Mouse (Mus musculus) neural tube, embryonic 15.5 days (tissue): ENCODE results near the gene Clec2l. TPM values are rescaled to one million over a fixed set of nuclear protein-coding genes. Genes with fewer than 3 reads are reported as not detected.
"Not testable (repeated sequence)": the region's sequence is repeated elsewhere in the genome, so short reads cannot be mapped to it uniquely, and the experiment has no call there.

Experiments
- ATAC-seq: fragments of 200-750 bp; cut with Nextera tagmentation; 2 replicates; pipeline ENCODE4 v1.8.0; 2017; ENCODE audit warnings: mild to moderate bottlenecking, moderate TSS enrichment, moderate library complexity; ENCODE audit not compliant: low FRiP score
- H3K27ac ChIP-seq: fragments of 300-500 bp; sonication (generic); replicated peaks from 2 replicates; pipeline ENCODE4 v1.5.1; 2015; ENCODE audit warnings: mild to moderate bottlenecking, inconsistent platforms
- H3K27me3 ChIP-seq: fragments of 300-500 bp; sonication (generic); replicated peaks from 2 replicates; pipeline ENCODE4 v1.6.1; 2015; ENCODE audit warnings: inconsistent platforms
- H3K36me3 ChIP-seq: fragments of 300-500 bp; sonication (generic); 2 replicates; pipeline ENCODE4 v1.6.1; 2015; ENCODE audit warnings: inconsistent platforms
- H3K4me1 ChIP-seq: fragments of 300-500 bp; sonication (generic); 2 replicates; pipeline ENCODE4 v1.6.1; 2015; ENCODE audit warnings: inconsistent platforms
- H3K4me2 ChIP-seq: fragments of 300-500 bp; sonication (generic); 2 replicates; pipeline ENCODE4 v1.6.1; 2015; ENCODE audit warnings: inconsistent platforms, mild to moderate bottlenecking, moderate library complexity
- H3K4me3 ChIP-seq: fragments of 300-500 bp; sonication (generic); replicated peaks from 2 replicates; pipeline ENCODE4 v1.5.1; 2015; ENCODE audit warnings: mild to moderate bottlenecking, inconsistent platforms
- H3K9ac ChIP-seq: fragments of 300-500 bp; sonication (generic); replicated peaks from 2 replicates; pipeline ENCODE4 v1.6.1; 2015; ENCODE audit warnings: mild to moderate bottlenecking, inconsistent platforms
- H3K9me3 ChIP-seq: fragments of 300-500 bp; sonication (generic); replicated peaks from 2 replicates; pipeline ENCODE4 v1.6.1; 2016; ENCODE audit warnings: inconsistent platforms
- WGBS: fragments of 180-500 bp; shearing (Covaris S2); methylation state at CpG from one replicate; pipeline ENCODE4 v1.1.7; 2015; ENCODE audit warnings: mixed read lengths; 5-methylcytosine and 5-hydroxymethylcytosine counted together
- polyA plus RNA-seq: library from polyadenylated mRNA; unstranded; fragments of >200 nt; fragmentation: Nextera tagmentation; extraction: Ambion mirVana; gene quantifications from 2 replicates; pipeline ENCODE4 v1.2.1, GENCODE M21; 2015

Gene Clec2l
- polyA plus RNA-seq, 1 experiment from 2014 or later: 40.3 TPM

DNA sequence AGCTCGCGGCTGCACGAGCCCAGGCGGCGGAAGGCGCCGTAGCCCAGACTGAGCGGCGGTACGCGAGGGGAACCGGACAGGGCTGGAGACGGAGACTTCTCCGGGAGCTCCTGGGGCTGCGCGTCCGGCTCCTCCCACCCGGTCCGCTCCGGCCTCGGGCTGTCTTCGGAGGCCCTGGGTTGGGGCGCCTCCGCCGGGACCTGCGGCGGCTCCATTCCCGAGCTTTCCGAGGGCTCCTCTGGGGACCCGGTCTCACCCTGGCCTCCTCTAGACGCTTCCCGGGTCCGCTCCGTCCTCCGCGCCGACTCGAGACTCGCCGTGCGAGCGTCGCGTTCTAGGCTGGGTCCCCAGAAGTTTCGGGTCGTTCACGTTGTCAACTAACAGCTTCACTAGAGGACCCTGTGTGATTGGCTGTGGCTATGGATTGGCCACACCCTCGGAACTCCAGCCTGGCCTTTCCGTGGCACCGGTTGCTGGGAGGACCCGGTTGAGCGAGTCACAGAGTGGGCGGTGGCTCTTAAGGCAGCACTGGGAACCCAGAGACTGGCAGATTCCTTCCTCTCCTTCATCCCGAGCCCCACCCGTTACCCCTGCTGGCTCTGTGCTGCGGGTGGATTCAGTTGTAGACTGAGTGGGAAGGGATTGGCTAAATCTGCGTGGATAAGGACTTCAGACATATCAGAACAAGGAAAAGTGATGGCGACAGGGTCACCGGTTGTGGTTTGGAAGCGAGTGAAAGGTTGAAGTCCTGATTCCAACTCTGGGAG is 25.8 kb upstream of the Clec2l start, which contains the start of gene Klrg2:
Klrg2 (minus strand) TSS at position 391 of the 767 bp plus-strand sequence.
- Histone ChIP-seq H3K27me3 (peaks cover 76% of the 10 kb centered on the region), H3K36me3 (no peaks in the 10 kb centered on the region), H3K4me2 (peak within 1 kb of the TSS; percentile 99), H3K4me1 (peaks cover 27% of the 10 kb centered on the region), H3K4me3 (peak within 1 kb of the TSS; percentile 55), H3K9ac (peak within 1 kb of the TSS; percentile 45), H3K27ac (no peak within 1 kb of the TSS), H3K9me3 (no peaks in the 10 kb centered on the region)
- ATAC-seq: peak; percentile 70
- WGBS: 2% methylated on average over 60 of the region's 60 CpGs

DNA sequence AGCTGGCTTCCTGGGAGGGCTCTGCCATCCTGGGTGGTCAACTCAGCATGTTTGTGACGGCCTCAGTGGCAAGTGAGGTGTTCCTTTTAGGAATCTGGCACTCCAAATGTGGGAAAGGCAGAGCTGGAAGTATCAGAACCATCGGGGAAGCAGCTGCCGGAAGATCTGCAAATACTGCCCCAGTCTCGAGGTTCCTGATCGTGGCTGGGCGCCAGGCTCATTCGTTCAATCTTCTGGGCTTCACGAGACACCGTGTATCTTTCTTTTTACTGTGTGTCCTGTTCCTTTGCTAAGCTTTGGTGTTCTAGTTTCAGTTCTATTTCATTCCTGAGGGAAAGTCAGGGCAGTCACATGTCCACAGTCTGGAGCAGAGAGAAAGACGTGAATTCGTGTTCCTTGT is 22.5 kb upstream of the Clec2l start:
- no peaks in the 10 kb centered on the region for H3K9me3 ChIP-seq
- no peak for ATAC-seq
- H3K36me3 ChIP-seq: no peaks in the 10 kb centered on the region
- no peak overlapping the region for H3K9ac ChIP-seq
- H3K27ac ChIP-seq: no peak overlapping the region
- 81% methylated on average over 11 of the region's 11 CpGs for WGBS
- no peak overlapping the region for H3K4me2 ChIP-seq
- no peak overlapping the region for H3K4me3 ChIP-seq
- peaks cover 27% of the 10 kb centered on the region for H3K4me1 ChIP-seq
- H3K27me3 ChIP-seq: peaks cover 55% of the 10 kb centered on the region

DNA sequence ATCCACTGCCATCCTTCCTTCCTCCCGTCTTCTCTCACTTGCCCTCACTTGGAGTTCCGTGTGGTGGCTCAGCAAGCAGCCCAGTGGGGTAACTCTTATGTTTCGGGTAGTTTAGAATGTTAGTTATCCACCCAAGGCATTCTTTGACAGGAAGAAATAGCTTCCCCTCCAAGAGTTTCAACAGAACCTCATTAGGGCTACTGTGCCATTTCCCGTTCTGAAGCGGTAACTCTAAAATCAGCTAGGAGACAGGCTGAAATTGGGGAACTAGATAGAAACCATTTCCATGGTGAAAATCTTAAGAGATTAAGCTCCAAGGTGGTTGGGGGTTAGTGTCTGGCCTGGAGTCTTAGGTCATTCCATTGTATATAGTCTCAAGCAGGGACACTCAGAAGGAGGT is 21.6 kb upstream of the Clec2l start:
- H3K4me2 ChIP-seq: no peak overlapping the region
- no peaks in the 10 kb centered on the region for H3K9me3 ChIP-seq
- no peaks in the 10 kb centered on the region for H3K36me3 ChIP-seq
- no peak overlapping the region for H3K9ac ChIP-seq
- no peak overlapping the region for H3K27ac ChIP-seq
- peaks cover 47% of the 10 kb centered on the region for H3K27me3 ChIP-seq
- ATAC-seq: no peak
- WGBS: 74% methylated on average over 5 of the region's 5 CpGs
- no peak overlapping the region for H3K4me3 ChIP-seq
- H3K4me1 ChIP-seq: peaks cover 19% of the 10 kb centered on the region

DNA sequence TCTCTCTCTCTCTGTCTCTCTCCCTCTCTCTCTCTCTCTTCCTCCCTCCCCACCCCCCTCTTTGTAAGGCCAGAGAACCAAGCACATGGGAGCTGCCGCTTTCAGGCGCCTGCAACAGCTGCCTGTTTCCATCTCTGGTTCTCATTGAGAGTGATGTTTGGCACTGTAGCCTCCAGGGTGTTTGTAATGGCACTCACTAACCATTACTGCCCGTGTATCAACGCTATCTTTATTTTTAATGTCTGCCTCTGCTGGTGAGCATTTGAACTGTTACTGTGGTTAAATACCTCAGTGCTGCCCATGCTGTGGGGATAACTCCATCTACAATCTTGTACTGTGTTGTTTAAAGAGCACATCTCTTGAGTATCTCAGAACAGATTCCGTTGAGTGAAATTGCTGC is 21.2 kb upstream of the Clec2l start:
- 37% methylated on average over 5 of the region's 5 CpGs for WGBS
- H3K27ac ChIP-seq: no peak overlapping the region
- H3K9ac ChIP-seq: no peak overlapping the region
- H3K4me1 ChIP-seq: peaks cover 15% of the 10 kb centered on the region
- no peaks in the 10 kb centered on the region for H3K9me3 ChIP-seq
- ATAC-seq: no peak
- no peaks in the 10 kb centered on the region for H3K36me3 ChIP-seq
- H3K4me3 ChIP-seq: no peak overlapping the region
- H3K4me2 ChIP-seq: no peak overlapping the region
- peaks cover 46% of the 10 kb centered on the region for H3K27me3 ChIP-seq

DNA sequence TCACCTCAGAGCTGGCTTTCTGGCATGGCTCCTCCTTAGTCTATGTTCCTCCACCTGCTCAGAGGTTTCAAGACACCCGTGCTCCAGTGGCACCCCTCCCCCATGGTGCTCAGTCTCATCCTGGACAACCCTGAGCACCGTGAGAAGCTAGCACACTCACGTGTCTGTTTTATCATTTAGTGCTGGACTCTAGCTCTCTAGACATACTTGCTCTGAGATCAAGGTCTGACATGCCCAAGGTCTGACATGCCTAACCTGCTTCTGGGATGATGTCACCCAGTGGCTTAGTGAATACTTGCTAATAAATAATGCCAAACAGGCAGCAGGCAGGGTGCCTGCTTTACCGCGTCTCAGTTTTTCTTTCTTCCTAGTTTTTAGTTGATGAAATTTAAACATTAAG is 20.3 kb upstream of the Clec2l start:
- Histone ChIP-seq H3K9ac (no peak overlapping the region), H3K27me3 (peaks cover 37% of the 10 kb centered on the region), H3K4me3 (no peak overlapping the region), H3K4me2 (no peak overlapping the region), H3K36me3 (no peaks in the 10 kb centered on the region), H3K9me3 (no peaks in the 10 kb centered on the region), H3K27ac (no peak overlapping the region), H3K4me1 (peaks cover 6% of the 10 kb centered on the region; the same call in 1 of the 2 replicates)
- no peak for ATAC-seq
- 74% methylated on average over 5 of the region's 5 CpGs for WGBS

DNA sequence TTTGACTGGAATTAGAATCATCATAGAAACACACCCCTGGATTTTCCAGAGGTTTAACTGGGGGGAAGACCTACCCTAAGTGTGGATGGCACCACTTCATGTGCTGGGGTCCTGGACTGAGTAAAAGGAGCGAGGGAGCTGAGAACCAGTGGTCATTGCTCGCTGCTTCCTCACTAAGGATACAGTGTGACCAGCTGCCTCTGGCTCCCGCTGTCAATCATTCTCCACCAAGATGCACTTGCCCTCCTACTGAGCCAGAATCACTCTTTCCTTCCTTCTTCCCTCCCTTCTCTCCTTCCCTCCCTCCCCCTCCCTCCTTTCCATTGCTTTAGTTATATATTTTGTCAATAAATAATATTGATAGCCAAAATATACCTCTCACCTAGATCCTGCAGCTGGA is 19.8 kb upstream of the Clec2l start:
- no peaks in the 10 kb centered on the region for H3K36me3 ChIP-seq
- no peak for ATAC-seq
- H3K9ac ChIP-seq: no peak overlapping the region
- H3K4me3 ChIP-seq: no peak overlapping the region
- H3K4me2 ChIP-seq: no peak overlapping the region
- H3K4me1 ChIP-seq: 0 out of 2 replicates have a peak, but pooled peaks cover 5% of the 10 kb centered on the region
- H3K27me3 ChIP-seq: peaks cover 32% of the 10 kb centered on the region
- H3K27ac ChIP-seq: no peak overlapping the region
- 75% methylated on average over 3 of the region's 3 CpGs for WGBS
- no peaks in the 10 kb centered on the region for H3K9me3 ChIP-seq

DNA sequence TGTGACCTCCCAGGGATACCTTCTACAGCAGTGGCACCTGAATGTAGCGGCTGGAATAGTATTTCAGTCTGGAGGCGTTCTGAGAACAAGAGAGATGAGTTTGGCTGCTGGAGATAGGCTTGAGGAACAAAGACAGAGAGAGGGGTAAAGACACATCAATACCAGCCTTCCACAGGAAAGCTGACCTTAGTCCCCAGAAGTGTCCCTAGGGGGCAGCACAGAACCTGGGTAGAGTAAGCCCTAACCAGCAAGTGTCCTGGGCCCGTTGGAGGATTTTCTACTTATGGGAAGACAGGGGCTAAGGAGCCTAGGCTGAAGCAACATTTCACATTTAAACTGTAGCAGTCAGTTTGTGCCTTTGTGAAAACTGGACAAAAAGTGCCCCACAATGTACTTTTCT is 13.3 kb upstream of the Clec2l start:
- Histone ChIP-seq H3K4me2 (no peak overlapping the region), H3K9ac (no peak overlapping the region), H3K9me3 (no peaks in the 10 kb centered on the region), H3K27me3 (no peaks in the 10 kb centered on the region), H3K36me3 (no peaks in the 10 kb centered on the region), H3K27ac (no peak overlapping the region), H3K4me1 (no peaks in the 10 kb centered on the region), H3K4me3 (no peak overlapping the region)
- 83% methylated on average over 3 of the region's 3 CpGs for WGBS
- no peak for ATAC-seq

DNA sequence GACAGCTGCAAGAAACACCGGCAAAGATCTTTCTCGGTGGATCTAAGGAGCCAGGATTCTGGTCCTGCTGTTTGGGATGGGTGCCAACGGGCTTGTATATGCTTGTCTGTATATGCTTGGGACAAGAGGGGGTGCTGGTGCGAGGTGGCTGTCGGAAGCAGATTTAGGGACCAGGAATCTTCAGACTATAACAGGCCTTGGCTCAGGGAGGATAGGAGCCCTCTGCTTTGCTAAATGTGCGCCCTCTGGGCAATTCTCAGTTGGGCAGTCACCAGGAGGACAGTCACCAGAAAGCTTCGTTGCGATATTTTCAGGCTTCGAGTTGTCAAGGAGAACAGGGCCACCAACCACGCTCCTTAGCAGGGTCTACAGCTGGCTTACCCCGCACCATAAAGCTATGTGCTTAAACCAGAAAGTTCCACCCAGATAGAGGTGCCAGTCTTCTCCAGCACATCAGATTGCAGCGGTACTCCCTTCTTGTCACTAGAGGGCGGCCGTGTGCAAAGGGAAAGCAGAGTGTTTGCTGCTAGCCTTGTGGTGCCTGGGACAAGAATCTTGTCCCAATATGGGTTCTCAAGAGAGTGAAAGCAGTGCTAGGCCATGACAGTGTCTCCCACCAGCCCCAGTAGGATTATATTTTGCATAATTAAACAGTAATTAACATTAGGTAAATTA is 12.5 kb upstream of the Clec2l start:
- no peak overlapping the region for H3K27ac ChIP-seq
- H3K9me3 ChIP-seq: no peaks in the 10 kb centered on the region
- H3K36me3 ChIP-seq: no peaks in the 10 kb centered on the region
- no peak overlapping the region for H3K9ac ChIP-seq
- 39% methylated on average over 14 of the region's 14 CpGs for WGBS
- H3K27me3 ChIP-seq: no peaks in the 10 kb centered on the region
- no peak overlapping the region for H3K4me3 ChIP-seq
- ATAC-seq: peak; percentile 73
- no peaks in the 10 kb centered on the region for H3K4me1 ChIP-seq
- H3K4me2 ChIP-seq: no peak overlapping the region

DNA sequence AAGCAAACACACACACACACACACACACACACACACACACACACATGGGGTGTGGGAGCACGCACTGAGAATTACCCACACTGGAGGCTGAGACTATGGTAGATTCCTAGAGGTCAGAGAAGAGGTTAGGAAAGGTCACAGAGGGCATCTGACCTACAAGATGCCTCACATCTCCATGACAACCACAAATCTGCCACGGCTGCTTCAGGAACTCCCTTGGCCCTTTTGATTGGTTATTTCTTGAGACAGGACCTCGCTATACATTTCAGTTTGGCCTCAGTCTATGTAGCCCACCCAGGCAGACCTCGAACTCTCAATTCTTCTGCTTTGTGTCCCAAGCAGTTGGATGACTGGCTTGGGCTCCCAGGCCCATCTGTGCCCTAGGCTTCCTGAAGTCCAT is 1.2 kb upstream of the Clec2l start:
- Histone ChIP-seq H3K4me3 (no peak overlapping the region), H3K27me3 (no peaks in the 10 kb centered on the region; the same call in 1 of the 2 replicates), H3K9ac (no peak overlapping the region), H3K36me3 (no peaks in the 10 kb centered on the region), H3K4me1 (peaks cover 17% of the 10 kb centered on the region; the same call in 1 of the 2 replicates), H3K27ac (no peak overlapping the region), H3K4me2 (no peak overlapping the region), H3K9me3 (no peaks in the 10 kb centered on the region)
- no peak for ATAC-seq
- WGBS: 7% methylated on average over 4 of the region's 4 CpGs

DNA sequence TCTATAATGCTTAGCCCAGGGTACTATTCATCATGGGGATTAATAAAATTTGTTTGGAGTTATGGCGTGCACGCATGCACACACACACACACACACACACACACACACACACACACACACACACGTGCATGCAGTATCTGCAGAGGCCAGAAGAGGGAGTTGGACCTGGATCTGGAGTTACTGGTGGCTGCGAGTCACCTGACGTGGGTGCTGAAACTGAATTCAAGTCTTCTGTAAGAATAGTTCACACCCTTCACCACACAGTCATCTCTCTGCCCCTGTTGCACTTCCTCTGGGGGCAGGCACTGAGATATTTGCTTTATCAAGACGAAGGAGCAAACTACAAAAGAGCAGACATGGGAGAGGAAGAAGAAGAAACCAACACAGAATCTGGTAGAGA is 6.7 kb downstream of the Clec2l start:
- Histone ChIP-seq H3K36me3 (0 out of 2 replicates have a peak, but pooled peaks cover 4% of the 10 kb centered on the region), H3K9ac (no peak overlapping the region), H3K27me3 (no peaks in the 10 kb centered on the region), H3K9me3 (no peaks in the 10 kb centered on the region), H3K27ac (no peak overlapping the region), H3K4me1 (no peaks in the 10 kb centered on the region; the same call in 1 of the 2 replicates), H3K4me2 (no peak overlapping the region), H3K4me3 (no peak overlapping the region)
- WGBS: 65% methylated on average over 6 of the region's 6 CpGs
- no peak for ATAC-seq

DNA sequence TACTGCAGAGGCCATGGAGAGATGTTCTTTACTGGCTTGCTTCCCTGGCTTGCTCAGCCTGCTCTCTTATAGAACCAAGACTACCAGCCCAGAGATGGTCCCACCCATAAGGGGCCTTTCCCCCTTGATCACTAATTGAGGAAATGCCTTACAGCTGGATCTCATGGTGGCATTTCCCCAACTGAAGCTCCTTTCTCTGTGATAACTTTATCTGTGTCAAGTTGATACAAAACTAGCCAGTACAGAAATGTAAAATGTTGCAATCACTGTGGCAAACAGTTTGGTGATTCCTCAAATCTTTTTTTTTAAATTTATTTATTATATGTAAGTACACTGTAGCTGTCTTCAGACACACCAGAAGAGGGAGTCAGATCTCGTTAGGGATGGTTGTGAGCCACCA is 7.6 kb downstream of the Clec2l start:
- H3K27ac ChIP-seq, ATAC-seq, H3K9ac ChIP-seq, H3K4me1 ChIP-seq, H3K9me3 ChIP-seq, H3K4me3 ChIP-seq, H3K36me3 ChIP-seq, H3K4me2 ChIP-seq, H3K27me3 ChIP-seq: not testable (repeated sequence)
- WGBS: 79% methylated on average over 1 of the region's 1 CpGs

DNA sequence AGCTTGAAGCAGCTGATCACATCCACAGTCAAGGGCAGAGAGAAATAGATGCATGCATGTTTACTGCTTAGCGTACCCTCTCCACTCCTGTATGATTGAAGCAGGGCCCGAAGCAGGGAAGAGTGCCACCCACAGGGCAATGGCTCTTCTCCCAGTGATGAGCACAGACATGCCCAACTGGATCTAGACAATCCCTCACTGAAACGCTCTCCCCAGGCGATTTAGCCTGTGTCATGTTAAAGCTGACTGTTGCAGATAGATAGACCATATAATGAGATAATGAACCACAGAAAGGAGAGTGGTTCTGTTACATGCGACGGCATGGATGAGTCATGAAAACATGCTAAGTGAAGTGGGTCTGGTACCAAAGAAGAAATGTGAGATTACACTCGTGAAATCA is 8.4 kb downstream of the Clec2l start:
- Histone ChIP-seq H3K9ac (no peak overlapping the region), H3K4me3 (no peak overlapping the region), H3K9me3 (no peaks in the 10 kb centered on the region), H3K27ac (no peak overlapping the region), H3K4me1 (no peaks in the 10 kb centered on the region), H3K4me2 (no peak overlapping the region), H3K36me3 (0 out of 2 replicates have a peak, but pooled peaks cover 4% of the 10 kb centered on the region), H3K27me3 (no peaks in the 10 kb centered on the region)
- WGBS: 81% methylated on average over 7 of the region's 7 CpGs
- ATAC-seq: no peak
